Mouse (Mus musculus) left cerebral cortex, adult 2 months (tissue): Measurements from ENCODE around the gene Sox15. TPM values are rescaled to one million over a fixed set of nuclear protein-coding genes. Genes with fewer than 3 reads are reported as not detected.
A peak's percentile ranks its signal among the peaks of the same experiment; 100 is the strongest.

Experiments used
- DNase-seq, 2 experiments: peaks; one replicate each; pipeline ENCODE4 v3.0.0; 2021 to 2022; ENCODE audit warnings: low spot score in 2 of 2, mixed read lengths in 1 of 2; ENCODE audit errors: extremely low spot score in 1 of 2
- H3K27ac ChIP-seq: fragments of 200-600 bp; 2 replicates; pipeline ENCODE4 v1.8.1; 2022
- H3K4me3 ChIP-seq: fragments of 200-600 bp; 2 replicates; pipeline ENCODE4 v1.8.1; 2022
- CTCF ChIP-seq: fragments of 200-600 bp; IDR thresholded peaks from 2 replicates; pipeline ENCODE4 v1.8.1; 2022; ENCODE audit warnings: antibody characterized with exemption, mild to moderate bottlenecking, moderate library complexity
- intact Hi-C: fragments of 180-260 bp; cut with DNase I; formaldehyde crosslinking; loops from one replicate; pipeline ENCODE4 v1.15.1; 2025
- total RNA-seq, 2 experiments: library from RNA; stranded (reverse); gene quantifications; 2 replicates each; pipeline ENCODE4 v1.2.3; 2021

Sox15 gene
- total RNA-seq, 2 experiments from 2014 or later, result not detected

- DNase-seq, result no peak
- Histone ChIP-seq H3K27ac (no peak overlapping the region), H3K4me3 (no peak overlapping the region)
- intact Hi-C loops, result no loop called here
- no peak for TF ChIP-seq CTCF
Observed at GRCm38 (mm10) chr11:69653399-69653798, 1.7 kb upstream of the Sox15 start.

- intact Hi-C loops, result no loop called here
- H3K4me3 ChIP-seq, result no peak overlapping the region
- no peak overlapping the region for H3K27ac ChIP-seq
- DNase-seq, result no peak
- no peak for TF ChIP-seq CTCF
Observed at GRCm38 (mm10) chr11:69654760-69655159, 354 bp upstream of the Sox15 start.

- DNase-seq, result no peak
- no peak overlapping the region for H3K27ac ChIP-seq
- intact Hi-C loops, result no loop called here
- no peak for TF ChIP-seq CTCF
- no peak overlapping the region for H3K4me3 ChIP-seq
Observed at GRCm38 (mm10) chr11:69656065-69656455, 946 bp downstream of the Sox15 start.

GRCm38 (mm10) chr11:69656617-69657461, 1.7 kb downstream of the Sox15 start:
- H3K4me3 ChIP-seq, result no peak overlapping the region
- no peak for DNase-seq
- intact Hi-C loops, result no loop called here
- TF ChIP-seq CTCF, result peak; percentile 85
- no peak overlapping the region for H3K27ac ChIP-seq

GRCm38 (mm10) chr11:69657462-69657881, 2.4 kb downstream of the Sox15 start:
- no peak for DNase-seq
- Histone ChIP-seq H3K27ac (no peak overlapping the region), H3K4me3 (no peak overlapping the region)
- intact Hi-C loops, result no loop called here
- TF ChIP-seq CTCF, result no peak

- intact Hi-C loops, result loop anchor here (10.0 kb wide), 1 partner anchor 247 kb away; the partner anchor contains the start of gene Kdm6b
- Histone ChIP-seq H3K27ac (peak overlapping the region; percentile 96), H3K4me3 (peak overlapping the region; percentile 69)
- no peak; the same call in 1 of the 2 replicates for TF ChIP-seq CTCF
- DNase-seq, result no peak
Observed at GRCm38 (mm10) chr11:69661221-69661881, 6.2 kb downstream of the Sox15 start.

GRCm38 (mm10) chr11:69662213-69662966, 7.3 kb downstream of the Sox15 start, which contains the start of gene Mpdu1:
Mpdu1 (minus strand) TSS chr11:69662642.
- peak; percentile 92 to 94 for DNase-seq
- intact Hi-C loops, result loop anchor here (1.0 to 10.0 kb wide), 2 partner anchors 30 to 248 kb away; partner anchors contain the start of genes Fxr2 and Kdm6b
- peak within 1 kb of the TSS; percentile 96 for H3K27ac ChIP-seq
- H3K4me3 ChIP-seq, result peak within 1 kb of the TSS; percentile 69
- TF ChIP-seq CTCF, result peak; percentile 43

GRCm38 (mm10) chr11:69662967-69663671, 8.0 kb downstream of the Sox15 start:
- Histone ChIP-seq H3K4me3 (peak overlapping the region; percentile 69), H3K27ac (peak overlapping the region; percentile 96)
- DNase-seq, result no peak
- TF ChIP-seq CTCF, result no peak
- intact Hi-C loops, result loop anchor here (1.0 to 10.0 kb wide), 2 partner anchors 31 to 248 kb away; partner anchors contain the start of genes Fxr2 and Kdm6b

GRCm38 (mm10) chr11:69663795-69664194, 8.7 kb downstream of the Sox15 start:
- no peak for TF ChIP-seq CTCF
- intact Hi-C loops, result loop anchor here (10.0 kb wide), 1 partner anchor 249 kb away; the partner anchor contains the start of gene Kdm6b

GRCm38 (mm10) chr11:69664841-69665240, 9.7 kb downstream of the Sox15 start:
- DNase-seq, result no peak
- intact Hi-C loops, result loop anchor here (10.0 kb wide), 1 partner anchor 250 kb away; the partner anchor contains the start of gene Kdm6b
- no peak overlapping the region for H3K27ac ChIP-seq
- TF ChIP-seq CTCF, result no peak
- H3K4me3 ChIP-seq, result no peak overlapping the region

More at GRCm38 (mm10) chr11:69663795-69664194, 8.7 kb downstream of the Sox15 start:
- Histone ChIP-seq H3K4me3 (no peak overlapping the region), H3K27ac (no peak overlapping the region)
- DNase-seq, result no peak
